Mouse (Mus musculus) erythroblast, embryonic 14.5 days (primary cell): ENCODE measurements around the gene Zfp422.

Experiments
- GATA1 ChIP-seq: IDR thresholded peaks from 2 replicates; pipeline ENCODE4 v1.6.1; 2012; ENCODE audit warnings: low read length, inconsistent platforms, mixed read lengths
- TAL1 ChIP-seq: IDR thresholded peaks from 3 replicates; pipeline ENCODE4 v1.6.1; 2012; ENCODE audit warnings: low read length, inconsistent platforms, mixed read lengths

GRCm38 (mm10) chr6:116664830-116665229 lies 36.0 kb upstream of the Zfp422 start:
- TF ChIP-seq TAL1 (no peak), GATA1 (no peak)
